Mouse (Mus musculus) spleen, postnatal 36 days (tissue): ENCODE measurements around the gene Stard13.

Experiments used
- DNase-seq, 2 experiments: peaks; one replicate each; pipeline ENCODE4 v3.0.0; 2022; ENCODE audit warnings: low spot score in 2 of 2, mixed read lengths in 1 of 2

Gene Stard13

GRCm38 (mm10) chr5:151228367-151229005 lies 5.2 kb downstream of the Stard13 start:
- no peak for DNase-seq

- DNase-seq: no peak
Observed at GRCm38 (mm10) chr5:151223696-151224366, 9.8 kb downstream of the Stard13 start.

GRCm38 (mm10) chr5:151222791-151223190 lies 10.8 kb downstream of the Stard13 start:
- no peak for DNase-seq

- DNase-seq: no peak
Observed at GRCm38 (mm10) chr5:151218689-151219115, 14.9 kb downstream of the Stard13 start.

- no peak for DNase-seq
Observed at GRCm38 (mm10) chr5:151213097-151213496, 20.5 kb downstream of the Stard13 start.

GRCm38 (mm10) chr5:151210869-151211268 lies 22.8 kb downstream of the Stard13 start:
- no peak for DNase-seq

- DNase-seq: no peak
Observed at GRCm38 (mm10) chr5:151210060-151210459, 23.6 kb downstream of the Stard13 start.

GRCm38 (mm10) chr5:151205017-151205416 lies 28.6 kb downstream of the Stard13 start:
- DNase-seq: no peak

- DNase-seq: no peak
Observed at GRCm38 (mm10) chr5:151202925-151203324, 30.7 kb downstream of the Stard13 start.

GRCm38 (mm10) chr5:151201220-151201619 lies 32.4 kb downstream of the Stard13 start:
- no peak for DNase-seq

GRCm38 (mm10) chr5:151199235-151199634 lies 34.4 kb downstream of the Stard13 start:
- no peak for DNase-seq

- no peak for DNase-seq
Observed at GRCm38 (mm10) chr5:151196603-151197272, 36.9 kb downstream of the Stard13 start.

GRCm38 (mm10) chr5:151193885-151194520 lies 39.6 kb downstream of the Stard13 start:
- no peak for DNase-seq

GRCm38 (mm10) chr5:151192266-151192665 lies 41.4 kb downstream of the Stard13 start:
- no peak for DNase-seq

- no peak for DNase-seq
Observed at GRCm38 (mm10) chr5:151190764-151191163, 42.9 kb downstream of the Stard13 start.

GRCm38 (mm10) chr5:151189789-151190378 lies 43.8 kb downstream of the Stard13 start:
- DNase-seq: peak in 1 of 2 experiments; percentile 2

GRCm38 (mm10) chr5:151189321-151189720 lies 44.3 kb downstream of the Stard13 start:
- DNase-seq: no peak

GRCm38 (mm10) chr5:151188659-151189058 lies 45.0 kb downstream of the Stard13 start:
- DNase-seq: no peak

GRCm38 (mm10) chr5:151187336-151187735 lies 46.3 kb downstream of the Stard13 start:
- no peak for DNase-seq

- DNase-seq: no peak
Observed at GRCm38 (mm10) chr5:151185286-151185856, 48.3 kb downstream of the Stard13 start.

GRCm38 (mm10) chr5:151183656-151184240 lies 49.9 kb downstream of the Stard13 start:
- no peak for DNase-seq
